Mouse (Mus musculus): ENCODE measurements around the gene Pdpr. TPM values are rescaled to one million over a fixed set of nuclear protein-coding genes. Genes with fewer than 3 reads are reported as not detected.

Pdpr gene
- 2.5 and 3.4 TPM in 2 replicates for polyA plus RNA-seq (2012; rRNA removed)

GRCm38 (mm10) chr8:111093865-111094718 lies at the start of gene Pdpr:
Gene Pdpr (plus strand): TSS chr8:111094630.

GRCm38 (mm10) chr8:111056158-111056663 lies 38.2 kb upstream of the Pdpr start, which contains the start of gene Exosc6:
Gene Exosc6 (plus strand): TSS chr8:111056339.

GRCm38 (mm10) chr8:111092326-111092725 lies 2.1 kb upstream of the Pdpr start, which contains the start of gene Clec18a:
Gene Clec18a (minus strand): TSS chr8:111092426.

Other genes starting within 250 kb of the Pdpr start
- gene Cog4, start 248.0 kb upstream of the Pdpr start, polyA plus RNA-seq (2012; rRNA removed), result 8.0 and 9.6 TPM in 2 replicates
- 5.5 and 8.7 TPM in 2 replicates for gene Sf3b3, start 247.8 kb upstream of the Pdpr start, polyA plus RNA-seq (2012; rRNA removed)
- gene Fuk, start 192.1 kb upstream of the Pdpr start, polyA plus RNA-seq (2012; rRNA removed), result 12.2 and 12.8 TPM in 2 replicates
- gene St3gal2, start 174.7 kb upstream of the Pdpr start, polyA plus RNA-seq (2012; rRNA removed), result 6.4 and 10.0 TPM in 2 replicates
- 7.9 and 8.3 TPM in 2 replicates for gene Ddx19a, start 96.8 kb upstream of the Pdpr start, polyA plus RNA-seq (2012; rRNA removed)
- gene Ddx19b, start 62.9 kb upstream of the Pdpr start, polyA plus RNA-seq (2012; rRNA removed), result 0.42 and 1.1 TPM in 2 replicates
- 10.6 and 13.0 TPM in 2 replicates for gene Aars, start 61.5 kb upstream of the Pdpr start, polyA plus RNA-seq (2012; rRNA removed)
- gene Exosc6, start 38.3 kb upstream of the Pdpr start, polyA plus RNA-seq (2012; rRNA removed), result 7.4 and 26.5 TPM in 2 replicates
- not detected in 2 replicates for gene Clec18a, start 2.2 kb upstream of the Pdpr start, polyA plus RNA-seq (2012; rRNA removed)
- gene Glg1, start 164.6 kb downstream of the Pdpr start, polyA plus RNA-seq (2012; rRNA removed), result 10.2 and 12.0 TPM in 2 replicates
- 1.9 and 2.4 TPM in 2 replicates for gene Rfwd3, start 205.6 kb downstream of the Pdpr start, polyA plus RNA-seq (2012; rRNA removed)
- 0.27 and 0.67 TPM in 2 replicates for gene Mlkl, start 243.5 kb downstream of the Pdpr start, polyA plus RNA-seq (2012; rRNA removed)

All from stomach, adult 2 months (tissue).